Mouse (Mus musculus): ENCODE results near the gene Ext2. TPM values are rescaled to one million over a fixed set of nuclear protein-coding genes. Genes with fewer than 3 reads are reported as not detected.

Ext2 gene
- polyA plus RNA-seq, 1 experiment from 2014 or later: 78.6 TPM

GRCm38 (mm10) chr2:93647051-93647923, 175.1 kb downstream of the Ext2 start:
- Histone ChIP-seq H3K9me3 (ENCODE audit: control insufficient read depth, low read length) (no peaks in the 10 kb centered on the region), H3K27ac (ENCODE audit: low read depth, low read length) (peak overlapping the region; percentile 25; the same call in 1 of the 2 replicates), H3K4me2 (ENCODE audit: low read depth, low read length, severe bottlenecking) (peak overlapping the region; percentile 37; the same call in 1 of the 2 replicates), H3K9ac (ENCODE audit: low read length) (peak overlapping the region; percentile 39), H3K4me3 (ENCODE audit: low read depth, low read length) (peak overlapping the region; percentile 22), H3K4me1 (replicated peaks; ENCODE audit: control insufficient read depth, insufficient read depth, low read length) (peaks cover 15% of the 10 kb centered on the region; the same call in 1 of the 2 replicates), H3K36me3 (ENCODE audit: control insufficient read depth, insufficient read depth, low read length) (no peaks in the 10 kb centered on the region), H3K27me3 (ENCODE audit: control insufficient read depth, insufficient read depth, low read length) (peaks cover 83% of the 10 kb centered on the region)
- WGBS: under 1% methylated on average over 44 of the region's 44 CpGs
- DNase-seq (ENCODE audit: low spot score) (peak; percentile 69), ATAC-seq (replicated peaks; ENCODE audit: low FRiP score) (no peak)

GRCm38 (mm10) chr2:93645626-93646320, 176.6 kb downstream of the Ext2 start:
- DNase-seq (ENCODE audit: low spot score) (peak; percentile 64), ATAC-seq (replicated peaks; ENCODE audit: low FRiP score) (no peak)
- H3K9ac ChIP-seq (ENCODE audit: low read length): 0 out of 2 replicates have a peak overlapping the region, but pooled peaks have one; percentile 1
- under 1% methylated on average over 33 of the region's 33 CpGs for whole genome bisulfite sequencing
- H3K9me3 ChIP-seq (ENCODE audit: control insufficient read depth, low read length): no peaks in the 10 kb centered on the region
- peak overlapping the region; percentile 25 for H3K4me2 ChIP-seq (ENCODE audit: low read depth, low read length, severe bottlenecking)
- H3K4me1 ChIP-seq (replicated peaks; ENCODE audit: control insufficient read depth, insufficient read depth, low read length): peaks cover 19% of the 10 kb centered on the region; the same call in 1 of the 2 replicates
- no peaks in the 10 kb centered on the region for H3K36me3 ChIP-seq (ENCODE audit: control insufficient read depth, insufficient read depth, low read length)
- H3K27me3 ChIP-seq (ENCODE audit: control insufficient read depth, insufficient read depth, low read length): peaks cover 92% of the 10 kb centered on the region
- H3K27ac ChIP-seq (ENCODE audit: low read depth, low read length): no peak overlapping the region
- peak overlapping the region; percentile 11 for H3K4me3 ChIP-seq (ENCODE audit: low read depth, low read length)

GRCm38 (mm10) chr2:93645197-93645596, 177.2 kb downstream of the Ext2 start:
- peaks cover 19% of the 10 kb centered on the region; the same call in 1 of the 2 replicates for H3K4me1 ChIP-seq (replicated peaks; ENCODE audit: control insufficient read depth, insufficient read depth, low read length)
- H3K27me3 ChIP-seq (ENCODE audit: control insufficient read depth, insufficient read depth, low read length): peaks cover 95% of the 10 kb centered on the region
- H3K27ac ChIP-seq (ENCODE audit: low read depth, low read length): no peak overlapping the region
- 4% methylated on average over 10 of the region's 10 CpGs for WGBS
- no peaks in the 10 kb centered on the region for H3K36me3 ChIP-seq (ENCODE audit: control insufficient read depth, insufficient read depth, low read length)
- peak overlapping the region; percentile 16 for H3K9ac ChIP-seq (ENCODE audit: low read length)
- no peak for DNase-seq (ENCODE audit: low spot score)
- peak overlapping the region; percentile 11 for H3K4me3 ChIP-seq (ENCODE audit: low read depth, low read length)
- peak overlapping the region; percentile 15 for H3K4me2 ChIP-seq (ENCODE audit: low read depth, low read length, severe bottlenecking)
- no peak for ATAC-seq (replicated peaks; ENCODE audit: low FRiP score)
- H3K9me3 ChIP-seq (ENCODE audit: control insufficient read depth, low read length): no peaks in the 10 kb centered on the region

GRCm38 (mm10) chr2:93644731-93645130, 177.6 kb downstream of the Ext2 start:
- peaks cover 97% of the 10 kb centered on the region for H3K27me3 ChIP-seq (ENCODE audit: control insufficient read depth, insufficient read depth, low read length)
- H3K4me3 ChIP-seq (ENCODE audit: low read depth, low read length): peak overlapping the region; percentile 17
- H3K36me3 ChIP-seq (ENCODE audit: control insufficient read depth, insufficient read depth, low read length): no peaks in the 10 kb centered on the region
- H3K4me2 ChIP-seq (ENCODE audit: low read depth, low read length, severe bottlenecking): peak overlapping the region; percentile 19
- H3K9ac ChIP-seq (ENCODE audit: low read length): peak overlapping the region; percentile 16
- no peak overlapping the region for H3K27ac ChIP-seq (ENCODE audit: low read depth, low read length)
- H3K9me3 ChIP-seq (ENCODE audit: control insufficient read depth, low read length): no peaks in the 10 kb centered on the region
- ATAC-seq (replicated peaks; ENCODE audit: low FRiP score) (no peak), DNase-seq (ENCODE audit: low spot score) (no peak)
- H3K4me1 ChIP-seq (replicated peaks; ENCODE audit: control insufficient read depth, insufficient read depth, low read length): peaks cover 19% of the 10 kb centered on the region; the same call in 1 of the 2 replicates
- WGBS: 3% methylated on average over 6 of the region's 6 CpGs

GRCm38 (mm10) chr2:93644234-93644633, 178.1 kb downstream of the Ext2 start:
- Histone ChIP-seq H3K9ac (ENCODE audit: low read length) (peak overlapping the region; percentile 62), H3K4me3 (ENCODE audit: low read depth, low read length) (peak overlapping the region; percentile 42), H3K9me3 (ENCODE audit: control insufficient read depth, low read length) (no peaks in the 10 kb centered on the region), H3K4me2 (ENCODE audit: low read depth, low read length, severe bottlenecking) (peak overlapping the region; percentile 19; the same call in 1 of the 2 replicates), H3K36me3 (ENCODE audit: control insufficient read depth, insufficient read depth, low read length) (no peaks in the 10 kb centered on the region), H3K4me1 (replicated peaks; ENCODE audit: control insufficient read depth, insufficient read depth, low read length) (peaks cover 19% of the 10 kb centered on the region; the same call in 1 of the 2 replicates), H3K27me3 (ENCODE audit: control insufficient read depth, insufficient read depth, low read length) (peaks cover 97% of the 10 kb centered on the region), H3K27ac (ENCODE audit: low read depth, low read length) (no peak overlapping the region)
- DNase-seq (ENCODE audit: low spot score) (no peak), ATAC-seq (replicated peaks; ENCODE audit: low FRiP score) (no peak)
- WGBS: 6% methylated on average over 4 of the region's 4 CpGs

- WGBS: 0% methylated on average over 28 of the region's 28 CpGs
- Histone ChIP-seq H3K27ac (ENCODE audit: low read depth, low read length) (peak overlapping the region; percentile 87), H3K4me1 (replicated peaks; ENCODE audit: control insufficient read depth, insufficient read depth, low read length) (peaks cover 19% of the 10 kb centered on the region; the same call in 1 of the 2 replicates), H3K9me3 (ENCODE audit: control insufficient read depth, low read length) (no peaks in the 10 kb centered on the region), H3K9ac (ENCODE audit: low read length) (peak overlapping the region; percentile 62), H3K4me2 (ENCODE audit: low read depth, low read length, severe bottlenecking) (peak overlapping the region; percentile 60), H3K27me3 (ENCODE audit: control insufficient read depth, insufficient read depth, low read length) (peaks cover 93% of the 10 kb centered on the region), H3K36me3 (ENCODE audit: control insufficient read depth, insufficient read depth, low read length) (no peaks in the 10 kb centered on the region), H3K4me3 (ENCODE audit: low read depth, low read length) (peak overlapping the region; percentile 42)
- no peak for ATAC-seq (replicated peaks; ENCODE audit: low FRiP score)
- DNase-seq (ENCODE audit: low spot score): peak; percentile 63
Measured at GRCm38 (mm10) chr2:93643403-93643780, 179.0 kb downstream of the Ext2 start.

GRCm38 (mm10) chr2:93634609-93635008, 187.8 kb downstream of the Ext2 start:
- no peak overlapping the region for H3K27ac ChIP-seq (ENCODE audit: low read depth, low read length)
- H3K4me2 ChIP-seq (ENCODE audit: low read depth, low read length, severe bottlenecking): no peak overlapping the region
- no peaks in the 10 kb centered on the region for H3K36me3 ChIP-seq (ENCODE audit: control insufficient read depth, insufficient read depth, low read length)
- no peaks in the 10 kb centered on the region for H3K4me1 ChIP-seq (replicated peaks; ENCODE audit: control insufficient read depth, insufficient read depth, low read length)
- no peak overlapping the region for H3K4me3 ChIP-seq (ENCODE audit: low read depth, low read length)
- 92% methylated on average over 4 of the region's 4 CpGs for WGBS
- ATAC-seq (replicated peaks; ENCODE audit: low FRiP score) (no peak), DNase-seq (ENCODE audit: low spot score) (no peak)
- no peaks in the 10 kb centered on the region for H3K9me3 ChIP-seq (ENCODE audit: control insufficient read depth, low read length)
- H3K27me3 ChIP-seq (ENCODE audit: control insufficient read depth, insufficient read depth, low read length): peaks cover 23% of the 10 kb centered on the region
- H3K9ac ChIP-seq (ENCODE audit: low read length): no peak overlapping the region

GRCm38 (mm10) chr2:93624665-93625408, 197.5 kb downstream of the Ext2 start:
- no peak for DNase-seq (ENCODE audit: low spot score)
- 78% methylated on average over 13 of the region's 13 CpGs for WGBS
- no peak for ATAC-seq (replicated peaks; ENCODE audit: low FRiP score)

More at GRCm38 (mm10) chr2:93624665-93625408, 197.5 kb downstream of the Ext2 start:
- Histone ChIP-seq H3K36me3 (ENCODE audit: control insufficient read depth, insufficient read depth, low read length) (no peaks in the 10 kb centered on the region), H3K4me1 (replicated peaks; ENCODE audit: control insufficient read depth, insufficient read depth, low read length) (peaks cover 9% of the 10 kb centered on the region; the same call in 1 of the 2 replicates), H3K27me3 (ENCODE audit: control insufficient read depth, insufficient read depth, low read length) (no peaks in the 10 kb centered on the region), H3K9ac (ENCODE audit: low read length) (no peak overlapping the region), H3K4me2 (ENCODE audit: low read depth, low read length, severe bottlenecking) (no peak overlapping the region), H3K4me3 (ENCODE audit: low read depth, low read length) (no peak overlapping the region), H3K27ac (ENCODE audit: low read depth, low read length) (no peak overlapping the region), H3K9me3 (ENCODE audit: control insufficient read depth, low read length) (no peaks in the 10 kb centered on the region)

Data from forebrain, embryonic 11.5 days (tissue).